Mouse (Mus musculus) hindbrain, embryonic 14.5 days (tissue): ENCODE measurements at regions not wholly inside any gene's neighbourhood (a gene's known extent, or its start where the extent isn't known, plus 50 kb on each side); places are given as distances from the start of the nearest gene placed in this dataset.

Source experiments
- ATAC-seq: fragments of 200-750 bp; cut with Nextera tagmentation; 2 replicates; pipeline ENCODE4 v1.8.0; 2017; ENCODE audit warnings: moderate number of reproducible peaks, mild to moderate bottlenecking, moderate TSS enrichment, moderate library complexity; ENCODE audit not compliant: low FRiP score
- DNase-seq: peaks from one replicate; pipeline ENCODE4 v3.0.0-alpha.2; 2015; ENCODE audit warnings: low spot score
- H3K27ac ChIP-seq: fragments of 300-500 bp; sonication (generic); 2 replicates; pipeline ENCODE4 v1.5.1; 2014; ENCODE audit warnings: mild to moderate bottlenecking, moderate library complexity
- H3K27me3 ChIP-seq: fragments of 300-500 bp; sonication (generic); 2 replicates; pipeline ENCODE4 v1.6.1; 2014; ENCODE audit warnings: mild to moderate bottlenecking, low read length, mixed read lengths; ENCODE audit not compliant: control insufficient read depth, insufficient read depth
- H3K36me3 ChIP-seq: fragments of 300-500 bp; sonication (generic); replicated peaks from 2 replicates; pipeline ENCODE4 v1.6.1; 2014; ENCODE audit not compliant: control insufficient read depth, insufficient read depth
- H3K4me1 ChIP-seq: fragments of 300-500 bp; sonication (generic); replicated peaks from 2 replicates; pipeline ENCODE4 v1.6.1; 2014; ENCODE audit warnings: antibody characterized with exemption, low read length, mixed read lengths; ENCODE audit not compliant: control insufficient read depth, insufficient read depth
- H3K4me2 ChIP-seq: fragments of 300-500 bp; sonication (generic); replicated peaks from 2 replicates; pipeline ENCODE4 v1.6.1; 2014; ENCODE audit warnings: mild to moderate bottlenecking, moderate library complexity
- H3K4me3 ChIP-seq: fragments of 300-500 bp; sonication (generic); replicated peaks from 2 replicates; pipeline ENCODE4 v1.5.1; 2014; ENCODE audit warnings: mild to moderate bottlenecking, low read length
- H3K9ac ChIP-seq: fragments of 300-500 bp; sonication (generic); 2 replicates; pipeline ENCODE4 v1.6.1; 2014
- H3K9me3 ChIP-seq: fragments of 300-500 bp; sonication (generic); 2 replicates; pipeline ENCODE4 v1.6.1; 2016; ENCODE audit warnings: low read length; ENCODE audit not compliant: control insufficient read depth
- WGBS: fragments of 180-500 bp; shearing (Covaris S2); extraction: QIAGEN DNeasy Blood & Tissue Kit; methylation state at CpG from one replicate; pipeline ENCODE4 v1.1.7; 2014; 5-methylcytosine and 5-hydroxymethylcytosine counted together

- H3K9ac ChIP-seq, result no peak overlapping the region
- no peak overlapping the region for H3K4me3 ChIP-seq
- no peak overlapping the region for H3K27ac ChIP-seq
- DNase-seq, result no peak
- no peak for ATAC-seq
- no peak overlapping the region for H3K4me2 ChIP-seq
- no peaks in the 10 kb centered on the region for H3K27me3 ChIP-seq
- no peaks in the 10 kb centered on the region for H3K9me3 ChIP-seq
- H3K4me1 ChIP-seq, result no peaks in the 10 kb centered on the region
- H3K36me3 ChIP-seq, result no peaks in the 10 kb centered on the region
- WGBS, result 77% methylated on average over 5 of the region's 5 CpGs
These were observed 210.3 kb upstream of the Jmjd1c start for GRCm38 (mm10) chr10:66885575-66885974.

GRCm38 (mm10) chr10:66889786-66890555 is 206.0 kb upstream of the Jmjd1c start:
- DNase-seq, result no peak
- Histone ChIP-seq H3K4me3 (no peak overlapping the region), H3K4me1 (no peaks in the 10 kb centered on the region), H3K36me3 (no peaks in the 10 kb centered on the region), H3K27me3 (no peaks in the 10 kb centered on the region), H3K27ac (no peak overlapping the region), H3K9ac (no peak overlapping the region), H3K9me3 (0 out of 2 replicates have a peak, but pooled peaks cover 5% of the 10 kb centered on the region), H3K4me2 (no peak overlapping the region)
- 91% methylated on average over 12 of the region's 12 CpGs for WGBS
- no peak for ATAC-seq

- Histone ChIP-seq H3K4me3 (no peak overlapping the region), H3K9ac (no peak overlapping the region), H3K27ac (no peak overlapping the region), H3K4me1 (peaks cover 3% of the 10 kb centered on the region; the same call in 1 of the 2 replicates), H3K27me3 (no peaks in the 10 kb centered on the region), H3K9me3 (0 out of 2 replicates have a peak, but pooled peaks cover 5% of the 10 kb centered on the region), H3K36me3 (no peaks in the 10 kb centered on the region), H3K4me2 (no peak overlapping the region)
- ATAC-seq, result no peak
- DNase-seq, result no peak
- 95% methylated on average over 1 of the region's 1 CpGs for WGBS
These were observed 204.1 kb upstream of the Jmjd1c start for GRCm38 (mm10) chr10:66891811-66892210.

GRCm38 (mm10) chr10:66893836-66894235 is 202.1 kb upstream of the Jmjd1c start:
- no peak overlapping the region for H3K9ac ChIP-seq
- no peak overlapping the region for H3K27ac ChIP-seq
- H3K36me3 ChIP-seq, result no peaks in the 10 kb centered on the region
- 0 out of 2 replicates have a peak, but pooled peaks cover 5% of the 10 kb centered on the region for H3K9me3 ChIP-seq
- no peaks in the 10 kb centered on the region for H3K27me3 ChIP-seq
- H3K4me1 ChIP-seq, result peaks cover 18% of the 10 kb centered on the region; the same call in 1 of the 2 replicates
- 76% methylated on average over 14 of the region's 14 CpGs for WGBS
- H3K4me3 ChIP-seq, result no peak overlapping the region
- no peak for ATAC-seq
- H3K4me2 ChIP-seq, result no peak overlapping the region
- DNase-seq, result no peak

GRCm38 (mm10) chr10:66896698-66897622 is 199.0 kb upstream of the Jmjd1c start:
- ATAC-seq (no peak), DNase-seq (no peak)
- Histone ChIP-seq H3K4me3 (no peak overlapping the region), H3K27ac (no peak overlapping the region), H3K4me2 (no peak overlapping the region), H3K4me1 (peaks cover 27% of the 10 kb centered on the region), H3K27me3 (no peaks in the 10 kb centered on the region), H3K9ac (no peak overlapping the region), H3K9me3 (no peaks in the 10 kb centered on the region), H3K36me3 (no peaks in the 10 kb centered on the region)
- WGBS, result 27% methylated on average over 11 of the region's 11 CpGs

GRCm38 (mm10) chr10:66899724-66900123 is 196.2 kb upstream of the Jmjd1c start:
- ATAC-seq (no peak), DNase-seq (no peak)
- Histone ChIP-seq H3K27ac (no peak overlapping the region), H3K4me1 (peaks cover 29% of the 10 kb centered on the region), H3K9ac (no peak overlapping the region), H3K4me2 (no peak overlapping the region), H3K27me3 (no peaks in the 10 kb centered on the region), H3K4me3 (no peak overlapping the region), H3K9me3 (no peaks in the 10 kb centered on the region), H3K36me3 (no peaks in the 10 kb centered on the region)
- WGBS, result 88% methylated on average over 5 of the region's 5 CpGs

DNA sequence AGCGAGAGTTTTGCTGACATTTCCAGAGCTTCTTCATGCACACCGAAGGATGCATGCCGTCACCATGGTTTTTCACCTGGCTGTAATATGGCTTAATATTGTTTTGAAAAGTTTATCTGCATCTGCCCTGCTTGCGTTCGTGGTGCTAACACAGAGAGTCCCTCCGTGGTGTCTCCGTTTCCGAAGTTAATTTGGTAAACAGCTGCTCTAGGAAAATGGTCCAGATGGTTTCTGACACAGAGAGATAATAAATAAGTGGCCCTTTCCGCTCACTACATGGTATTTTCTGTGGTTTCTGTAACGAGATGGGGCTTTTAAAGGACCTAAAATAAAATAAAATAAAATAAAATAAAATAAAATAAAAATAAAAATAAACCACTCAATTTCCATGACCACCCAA is 195.1 kb upstream of the Jmjd1c start:
- ATAC-seq, result no peak
- no peak overlapping the region for H3K4me3 ChIP-seq

DNA sequence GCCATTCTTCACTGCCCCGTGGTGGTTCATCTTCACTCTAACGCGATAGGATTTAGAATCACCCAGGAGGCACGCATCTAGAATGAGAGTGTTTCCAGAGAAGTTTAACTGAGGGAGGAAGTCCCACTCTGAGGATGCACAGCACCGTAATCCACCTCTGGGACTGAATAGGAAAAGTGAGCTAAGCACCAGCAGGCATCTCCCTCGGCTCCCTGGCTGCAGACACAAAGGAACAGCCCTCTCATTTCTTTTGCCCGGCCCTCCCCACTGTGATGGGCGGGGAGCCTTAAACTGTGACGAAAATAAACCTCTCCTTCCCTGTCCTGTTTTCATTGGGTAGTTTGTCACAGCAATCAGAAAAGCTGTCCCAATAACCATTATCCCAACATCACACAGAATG is 194.1 kb upstream of the Jmjd1c start:
- no peaks in the 10 kb centered on the region for H3K36me3 ChIP-seq
- ATAC-seq (no peak), DNase-seq (no peak)
- H3K9ac ChIP-seq, result no peak overlapping the region
- WGBS, result 2% methylated on average over 9 of the region's 9 CpGs
- H3K27ac ChIP-seq, result no peak overlapping the region
- peaks cover 26% of the 10 kb centered on the region for H3K4me1 ChIP-seq
- no peak overlapping the region for H3K4me3 ChIP-seq
- no peaks in the 10 kb centered on the region for H3K9me3 ChIP-seq
- H3K27me3 ChIP-seq, result no peaks in the 10 kb centered on the region
- peak overlapping the region; percentile 35 for H3K4me2 ChIP-seq

More for the DNA sequence above, 195.1 kb upstream of the Jmjd1c start:
- H3K9ac ChIP-seq, result no peak overlapping the region
- no peaks in the 10 kb centered on the region for H3K9me3 ChIP-seq
- 59% methylated on average over 10 of the region's 10 CpGs for WGBS
- no peak overlapping the region for H3K27ac ChIP-seq
- H3K4me1 ChIP-seq, result peaks cover 29% of the 10 kb centered on the region
- no peaks in the 10 kb centered on the region for H3K27me3 ChIP-seq
- H3K4me2 ChIP-seq, result no peak overlapping the region
- H3K36me3 ChIP-seq, result no peaks in the 10 kb centered on the region
- no peak for DNase-seq
